Mouse (Mus musculus): ENCODE data around the gene Gpank1. TPM values are rescaled to one million over a fixed set of nuclear protein-coding genes. Genes with fewer than 3 reads are reported as not detected.
A peak's percentile ranks its signal among the peaks of the same experiment; 100 is the strongest.

Gpank1 gene
- polyA plus RNA-seq, 1 experiment: 20.9 TPM

DNA sequence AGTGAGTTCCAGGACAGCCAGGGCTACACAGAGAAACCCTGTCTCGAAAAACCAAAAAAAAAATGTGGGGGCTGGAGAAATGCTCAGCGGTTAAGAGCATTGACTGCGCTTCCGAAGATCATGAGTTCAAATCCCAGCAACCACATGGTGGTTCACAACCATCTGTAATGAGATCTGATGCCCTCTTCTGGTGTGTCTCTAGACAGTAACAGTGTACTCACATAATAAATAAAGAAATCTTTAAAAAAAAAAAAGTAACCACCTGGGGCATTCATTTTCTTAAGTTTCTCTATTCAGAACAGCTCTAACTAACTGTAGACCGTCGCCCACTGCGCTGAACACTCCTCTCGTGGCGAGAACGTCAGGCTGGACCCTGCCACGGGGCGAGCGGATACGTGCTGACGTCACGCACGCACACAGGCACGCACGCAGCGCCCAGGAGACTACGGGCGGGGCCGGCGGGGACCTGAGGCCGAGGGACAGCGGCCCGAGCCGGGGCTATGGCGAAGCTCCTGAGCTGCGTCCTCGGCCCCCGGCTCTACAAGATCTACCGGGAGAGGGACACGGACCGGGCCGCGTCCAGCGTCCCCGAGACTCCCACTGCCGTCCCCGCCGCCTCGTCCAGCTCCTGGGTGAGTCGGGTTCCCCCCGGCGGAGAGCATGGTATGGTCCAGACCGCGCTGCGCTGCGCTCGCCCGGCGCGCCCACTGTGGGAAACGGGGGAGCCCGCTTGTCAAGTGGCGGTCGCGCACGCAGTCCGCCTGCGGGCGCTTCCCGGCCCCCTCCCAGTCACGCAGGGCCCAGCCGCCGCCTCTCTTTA lies 32.2 kb upstream of the Gpank1 start, which contains the start of gene Abhd16a:
Gene Abhd16a (plus strand): TSS at position 439 of the 820 bp plus-strand sequence.
- H3K36me3 ChIP-seq (ENCODE audit: control insufficient read depth, insufficient read depth, low read length): peaks cover 9% of the 10 kb centered on the region
- H3K27me3 ChIP-seq (ENCODE audit: control insufficient read depth, insufficient read depth, low read length): no peaks in the 10 kb centered on the region
- WGBS: 2% methylated on average over 67 of the region's 67 CpGs
- peaks cover 5% of the 10 kb centered on the region; the same call in 1 of the 2 replicates for H3K4me1 ChIP-seq (ENCODE audit: control insufficient read depth, insufficient read depth, insufficient read length)
- peak within 1 kb of the TSS; percentile 99 for H3K27ac ChIP-seq (ENCODE audit: insufficient read depth, low read length)
- peak; percentile 88 to 91 for DNase-seq (ENCODE audit: low read depth in 1 of 2, low spot score in 2 of 2)
- peak within 1 kb of the TSS; percentile 98 for H3K4me3 ChIP-seq (ENCODE audit: extremely low read depth, insufficient read depth, insufficient read length)
- 0 out of 2 replicates have a peak, but pooled peaks have one; percentile 0 for TF ChIP-seq CTCF (IDR thresholded peaks at IDR 0.05; ENCODE audit: extremely low read depth, insufficient read depth, insufficient read length, insufficient replicate concordance)
- TF ChIP-seq POLR2A (IDR thresholded peaks at IDR 0.05; ENCODE audit: low read depth, low read length): peak; percentile 72

DNA sequence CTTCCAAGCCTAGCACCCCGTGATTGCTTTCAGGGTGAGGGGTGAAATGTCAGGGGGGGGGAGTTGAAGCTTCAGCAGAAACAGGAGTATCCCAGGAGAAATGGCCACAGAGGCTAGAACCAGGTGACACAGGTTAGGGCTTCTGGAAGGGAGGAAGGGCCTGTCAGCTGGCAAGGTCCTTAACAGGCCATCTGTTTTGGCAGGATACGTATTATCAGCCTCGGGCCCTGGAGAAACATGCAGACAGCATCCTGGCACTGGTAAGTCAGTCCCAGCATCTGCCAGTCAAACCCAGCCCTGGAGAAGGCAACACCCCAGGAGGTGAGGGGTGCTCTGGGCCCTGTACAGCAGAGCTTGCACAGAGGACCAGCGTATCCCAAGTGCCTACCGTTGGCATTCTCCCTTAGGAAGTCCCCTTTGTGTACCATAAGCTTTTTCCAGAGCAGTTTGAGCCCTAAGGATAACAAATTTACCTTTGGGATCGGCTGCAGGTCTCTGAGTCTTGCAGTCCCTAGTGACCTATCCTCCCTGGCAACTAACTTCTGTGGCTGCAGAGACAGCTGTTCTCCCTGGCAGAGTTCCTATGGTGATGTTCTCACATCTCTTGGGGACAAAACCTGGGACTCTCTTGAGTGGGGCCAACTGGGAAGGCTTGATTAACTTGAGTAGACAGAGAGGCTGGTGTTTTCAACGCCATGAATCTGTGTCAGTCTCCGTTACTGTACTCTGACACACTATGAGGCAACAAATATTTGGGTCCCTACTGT lies 30.9 kb upstream of the Gpank1 start:
- no peak for DNase-seq (ENCODE audit: low read depth in 1 of 2, low spot score in 2 of 2)
- peaks cover 14% of the 10 kb centered on the region for H3K36me3 ChIP-seq (ENCODE audit: control insufficient read depth, insufficient read depth, low read length)
- 66% methylated on average over 8 of the region's 8 CpGs for WGBS
- H3K27me3 ChIP-seq (ENCODE audit: control insufficient read depth, insufficient read depth, low read length): no peaks in the 10 kb centered on the region
- no peak overlapping the region for H3K27ac ChIP-seq (ENCODE audit: insufficient read depth, low read length)
- no peak for TF ChIP-seq CTCF (IDR thresholded peaks at IDR 0.05; ENCODE audit: extremely low read depth, insufficient read depth, insufficient read length, insufficient replicate concordance)
- TF ChIP-seq POLR2A (IDR thresholded peaks at IDR 0.05; ENCODE audit: low read depth, low read length): no peak
- H3K4me1 ChIP-seq (ENCODE audit: control insufficient read depth, insufficient read depth, insufficient read length): peaks cover 5% of the 10 kb centered on the region; the same call in 1 of the 2 replicates
- no peak overlapping the region for H3K4me3 ChIP-seq (ENCODE audit: extremely low read depth, insufficient read depth, insufficient read length)

DNA sequence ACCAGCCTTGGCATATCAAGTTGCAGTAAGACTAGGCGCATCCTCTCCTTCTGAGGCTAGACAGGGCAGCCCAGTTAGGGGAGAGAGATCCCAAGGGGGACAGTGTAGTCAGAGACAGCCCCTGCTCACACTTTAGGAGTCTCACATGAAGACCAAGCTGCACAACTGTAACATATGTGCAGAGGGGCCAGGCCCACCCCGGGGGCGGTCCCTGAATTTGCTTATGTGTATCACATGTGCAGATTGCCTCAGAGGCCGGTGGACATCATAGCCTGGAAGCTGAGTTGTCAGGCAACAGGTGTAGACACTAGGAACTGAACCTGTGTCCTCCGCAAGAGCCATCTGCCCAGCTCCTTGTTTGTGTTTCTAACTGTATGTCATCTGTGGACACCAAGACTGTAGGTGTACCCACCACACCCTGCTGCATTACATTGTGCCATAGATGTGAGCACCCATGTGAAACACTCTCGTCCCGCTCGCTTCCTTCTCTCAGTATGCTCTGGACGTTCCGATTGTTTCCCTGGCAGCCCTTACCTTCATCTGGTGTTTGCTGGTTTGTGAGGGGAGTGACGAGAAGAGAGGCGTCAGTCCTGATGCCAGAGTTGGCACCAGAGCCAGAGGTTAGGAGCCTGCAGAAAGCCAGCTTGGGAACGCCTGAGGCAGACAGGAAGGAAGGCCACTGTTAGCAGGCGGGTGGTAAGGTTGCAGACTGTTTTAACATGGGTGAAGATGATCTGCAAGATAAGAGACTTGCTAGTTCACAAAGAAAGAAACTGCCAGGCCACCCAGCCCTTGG lies 28.7 kb upstream of the Gpank1 start:
- 90% methylated on average over 14 of the region's 14 CpGs for WGBS
- TF ChIP-seq CTCF (IDR thresholded peaks at IDR 0.05; ENCODE audit: extremely low read depth, insufficient read depth, insufficient read length, insufficient replicate concordance) (no peak), POLR2A (IDR thresholded peaks at IDR 0.05; ENCODE audit: low read depth, low read length) (no peak)
- Histone ChIP-seq H3K36me3 (ENCODE audit: control insufficient read depth, insufficient read depth, low read length) (peaks cover 24% of the 10 kb centered on the region), H3K27ac (ENCODE audit: insufficient read depth, low read length) (no peak overlapping the region), H3K4me3 (ENCODE audit: extremely low read depth, insufficient read depth, insufficient read length) (no peak overlapping the region), H3K27me3 (ENCODE audit: control insufficient read depth, insufficient read depth, low read length) (no peaks in the 10 kb centered on the region), H3K4me1 (ENCODE audit: control insufficient read depth, insufficient read depth, insufficient read length) (peaks cover 5% of the 10 kb centered on the region; the same call in 1 of the 2 replicates)
- DNase-seq (ENCODE audit: low read depth in 1 of 2, low spot score in 2 of 2): no peak

DNA sequence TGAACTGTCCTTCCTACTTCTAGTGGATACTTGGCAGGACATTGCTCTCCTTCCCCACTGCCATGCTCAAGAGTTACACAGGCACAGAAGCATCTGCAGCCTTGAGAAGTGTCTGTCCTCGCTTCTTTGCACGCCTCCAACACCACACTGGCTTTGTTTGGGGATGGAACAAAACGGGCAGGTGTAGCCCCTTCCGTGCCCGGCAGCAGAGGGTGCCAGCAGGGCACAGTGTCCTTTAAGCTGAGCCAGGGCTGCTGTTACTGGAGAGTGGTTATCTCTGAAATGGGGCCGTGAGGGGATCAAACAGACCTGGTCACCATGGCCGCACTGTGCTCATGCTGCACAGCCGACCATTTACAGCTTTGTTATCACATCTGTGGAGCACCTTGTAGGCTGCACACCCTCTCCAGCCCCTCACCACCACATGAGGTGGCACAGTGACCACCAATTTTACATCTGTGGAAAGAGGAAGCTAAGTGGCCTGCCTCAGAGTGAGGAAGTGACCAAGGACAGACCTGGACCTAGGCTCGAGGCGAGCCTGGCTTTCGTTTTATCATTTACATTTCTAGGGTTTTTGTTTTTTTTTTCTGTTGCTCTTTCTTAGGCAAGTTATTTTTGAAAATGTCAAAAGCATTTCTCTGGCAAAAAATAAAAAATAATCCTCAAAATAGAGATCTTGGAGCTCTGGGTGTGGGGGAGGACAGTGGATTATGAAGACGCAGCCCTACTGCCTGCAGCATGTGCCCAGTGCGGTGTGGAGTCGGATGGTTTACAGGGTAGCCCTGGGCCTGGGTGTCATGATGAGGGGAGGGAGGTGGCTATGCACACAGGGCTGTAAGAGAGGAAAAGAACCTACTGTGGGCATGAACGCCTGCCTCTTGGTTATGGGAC lies 26.5 kb upstream of the Gpank1 start:
- H3K4me1 ChIP-seq (ENCODE audit: control insufficient read depth, insufficient read depth, insufficient read length): peaks cover 5% of the 10 kb centered on the region; the same call in 1 of the 2 replicates

DNA sequence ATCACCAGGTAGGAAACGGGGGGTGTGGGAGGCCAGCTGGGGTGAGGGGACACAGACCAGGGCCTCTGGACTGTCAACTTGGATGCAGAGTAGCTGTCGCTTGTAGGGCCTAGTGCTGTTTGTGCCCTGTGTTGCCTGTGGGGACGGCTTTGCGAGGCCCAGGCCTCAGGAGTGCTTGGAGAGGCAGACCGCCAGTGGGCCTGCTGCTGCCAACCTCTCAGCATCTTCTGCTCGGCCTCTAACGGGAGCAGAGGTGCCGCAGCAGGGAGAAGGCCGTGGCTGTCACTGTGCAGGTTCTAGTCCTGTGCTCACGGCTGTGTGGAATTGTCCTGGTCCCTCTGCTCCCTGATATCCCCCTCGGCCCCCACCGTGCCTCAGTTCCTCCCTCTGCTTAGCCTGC lies 24.7 kb upstream of the Gpank1 start:
- Histone ChIP-seq H3K36me3 (ENCODE audit: control insufficient read depth, insufficient read depth, low read length) (peaks cover 50% of the 10 kb centered on the region), H3K27me3 (ENCODE audit: control insufficient read depth, insufficient read depth, low read length) (no peaks in the 10 kb centered on the region), H3K4me1 (ENCODE audit: control insufficient read depth, insufficient read depth, insufficient read length) (no peaks in the 10 kb centered on the region), H3K4me3 (ENCODE audit: extremely low read depth, insufficient read depth, insufficient read length) (no peak overlapping the region), H3K27ac (ENCODE audit: insufficient read depth, low read length) (no peak overlapping the region)
- WGBS: 95% methylated on average over 12 of the region's 12 CpGs
- DNase-seq (ENCODE audit: low read depth in 1 of 2, low spot score in 2 of 2): no peak
- TF ChIP-seq CTCF (IDR thresholded peaks at IDR 0.05; ENCODE audit: extremely low read depth, insufficient read depth, insufficient read length, insufficient replicate concordance) (no peak), POLR2A (IDR thresholded peaks at IDR 0.05; ENCODE audit: low read depth, low read length) (no peak)

More for the DNA sequence above, 26.5 kb upstream of the Gpank1 start:
- no peak for DNase-seq (ENCODE audit: low read depth in 1 of 2, low spot score in 2 of 2)
- no peak overlapping the region for H3K27ac ChIP-seq (ENCODE audit: insufficient read depth, low read length)
- WGBS: 87% methylated on average over 15 of the region's 15 CpGs
- no peaks in the 10 kb centered on the region for H3K27me3 ChIP-seq (ENCODE audit: control insufficient read depth, insufficient read depth, low read length)
- no peak overlapping the region for H3K4me3 ChIP-seq (ENCODE audit: extremely low read depth, insufficient read depth, insufficient read length)
- H3K36me3 ChIP-seq (ENCODE audit: control insufficient read depth, insufficient read depth, low read length): peaks cover 37% of the 10 kb centered on the region
- TF ChIP-seq POLR2A (IDR thresholded peaks at IDR 0.05; ENCODE audit: low read depth, low read length) (no peak), CTCF (IDR thresholded peaks at IDR 0.05; ENCODE audit: extremely low read depth, insufficient read depth, insufficient read length, insufficient replicate concordance) (no peak)
